Mouse (Mus musculus) kidney, adult 8-10 months (tissue): Measurements from ENCODE around the gene Rcl1.
A peak's percentile ranks its signal among the peaks of the same experiment; 100 is the strongest.

Experiments
- DNase-seq, 2 experiments: peaks; one replicate each; pipeline ENCODE4 v3.0.0; 2022

Gene Rcl1

GRCm38 (mm10) chr19:29100874-29101542 lies at the start of gene Rcl1:
Gene Rcl1 (plus strand): TSS chr19:29101375.
- DNase-seq, result peak; percentile 94 to 95

- DNase-seq, result no peak
Observed at GRCm38 (mm10) chr19:29052786-29053185, 48.4 kb upstream of the Rcl1 start.

DNA sequence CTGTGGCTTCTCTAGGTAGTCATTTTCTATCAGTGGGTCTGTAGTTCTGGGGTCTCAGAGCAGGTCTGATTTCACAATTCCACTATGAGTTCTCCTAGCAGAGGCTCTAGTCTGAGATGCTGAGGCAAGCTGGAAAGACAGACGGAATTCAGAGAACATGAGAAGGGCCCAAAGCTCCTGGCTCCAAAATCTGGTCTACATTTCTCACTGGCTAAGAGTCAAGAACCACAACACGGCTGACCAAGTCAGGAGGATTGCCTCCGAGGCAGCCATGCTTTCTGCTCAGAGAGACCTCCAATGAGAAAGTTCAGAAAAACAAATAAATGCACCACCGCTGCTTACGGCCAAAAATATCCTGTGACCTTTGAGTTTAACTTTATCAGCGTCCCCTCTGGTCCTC lies 46.6 kb upstream of the Rcl1 start:
- DNase-seq, result no peak

DNA sequence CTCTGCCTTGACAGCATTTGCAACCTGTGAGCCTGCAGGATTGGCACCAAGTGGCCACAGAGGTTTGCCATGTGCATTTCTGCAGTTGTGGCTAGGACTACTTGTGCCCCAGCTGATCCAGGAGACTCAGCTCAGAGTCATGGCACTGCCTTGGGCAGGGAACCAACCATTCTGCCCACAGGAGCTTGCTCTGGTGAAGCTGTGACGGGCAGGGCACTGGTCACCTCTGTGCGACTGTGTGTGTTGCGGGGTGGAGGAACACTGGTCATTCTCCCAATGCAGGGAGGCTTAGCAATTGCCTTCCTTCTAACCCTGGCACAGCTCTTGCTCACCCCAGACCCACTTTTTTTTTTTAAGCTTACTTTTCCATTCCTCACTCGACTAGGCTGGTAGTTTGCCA lies 45.7 kb upstream of the Rcl1 start:
- DNase-seq, result no peak

GRCm38 (mm10) chr19:29058741-29059140 lies 42.4 kb upstream of the Rcl1 start:
- DNase-seq, result no peak

- DNase-seq, result no peak
Observed at GRCm38 (mm10) chr19:29059688-29060087, 41.5 kb upstream of the Rcl1 start.

- DNase-seq, result no peak
Observed at GRCm38 (mm10) chr19:29060299-29060698, 40.9 kb upstream of the Rcl1 start.

DNA sequence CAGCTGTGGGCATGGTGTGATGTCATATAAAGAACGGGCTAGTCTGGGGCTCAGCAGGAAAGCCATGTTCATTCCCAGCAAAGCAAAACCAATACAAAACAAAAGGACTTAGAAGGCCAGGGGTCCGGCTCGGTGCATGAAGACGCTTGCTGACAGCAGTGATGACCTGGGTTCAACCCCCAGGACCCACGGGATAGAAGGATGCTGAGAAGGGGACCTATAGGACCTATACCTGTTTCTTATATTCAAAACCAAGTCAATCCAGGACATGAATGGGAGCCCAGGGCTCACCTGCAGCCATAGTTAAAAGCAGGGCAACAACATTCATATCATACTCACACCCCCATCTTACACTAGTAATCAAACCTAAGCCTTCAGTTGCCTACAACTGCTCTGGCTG lies 38.2 kb upstream of the Rcl1 start:
- DNase-seq, result no peak

GRCm38 (mm10) chr19:29063577-29064363 lies 37.4 kb upstream of the Rcl1 start:
- DNase-seq, result peak; percentile 93 to 96

GRCm38 (mm10) chr19:29064451-29065102 lies 36.6 kb upstream of the Rcl1 start:
- DNase-seq, result no peak

DNA sequence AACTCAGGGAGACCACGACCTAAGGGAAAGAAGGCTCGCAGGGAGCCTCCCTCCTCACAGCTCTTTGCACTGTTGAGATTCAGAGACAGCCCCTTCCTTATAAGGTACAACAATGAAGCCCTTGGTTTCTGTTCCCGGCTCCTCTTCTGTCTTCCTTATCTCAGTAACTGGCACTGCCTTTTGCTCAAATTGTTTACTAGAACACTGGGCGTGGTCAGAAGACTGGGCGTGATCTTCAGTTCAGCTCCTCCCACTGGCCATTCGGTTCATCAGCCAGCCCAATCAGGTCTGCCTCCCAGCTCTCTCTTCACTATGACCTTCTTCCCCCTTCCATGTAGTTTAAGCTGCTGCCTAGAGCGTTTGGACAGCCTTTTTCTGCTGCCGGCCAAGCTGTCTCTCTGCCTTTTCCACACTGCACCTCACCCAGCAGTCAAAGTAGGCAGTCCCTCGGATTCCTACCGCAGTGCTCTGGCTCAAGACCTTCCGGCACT lies 34.1 kb upstream of the Rcl1 start:
- DNase-seq, result peak; percentile 90 to 92

GRCm38 (mm10) chr19:29069195-29069594 lies 32.0 kb upstream of the Rcl1 start:
- no peak for DNase-seq

DNA sequence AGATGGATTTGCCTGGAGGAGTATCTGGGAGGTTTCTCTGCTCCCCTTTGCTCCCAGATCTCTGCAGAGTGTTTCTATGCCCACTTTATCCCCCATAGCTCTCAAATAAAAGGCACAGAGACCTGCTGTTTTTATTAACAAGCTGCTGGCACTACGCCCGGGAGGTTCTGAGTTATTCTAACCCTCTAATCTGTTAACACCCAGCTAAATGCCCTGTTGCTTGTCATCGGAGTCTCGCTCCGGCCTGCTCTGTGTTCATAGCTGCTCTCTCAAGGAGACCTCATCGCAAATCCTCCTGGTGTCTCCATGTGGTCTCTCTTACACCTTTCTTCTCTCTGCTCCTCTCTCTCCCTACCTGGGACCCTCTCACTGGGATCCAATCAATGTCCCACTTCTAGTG lies 26.4 kb upstream of the Rcl1 start:
- peak in 1 of 2 experiments; percentile 50 for DNase-seq

DNA sequence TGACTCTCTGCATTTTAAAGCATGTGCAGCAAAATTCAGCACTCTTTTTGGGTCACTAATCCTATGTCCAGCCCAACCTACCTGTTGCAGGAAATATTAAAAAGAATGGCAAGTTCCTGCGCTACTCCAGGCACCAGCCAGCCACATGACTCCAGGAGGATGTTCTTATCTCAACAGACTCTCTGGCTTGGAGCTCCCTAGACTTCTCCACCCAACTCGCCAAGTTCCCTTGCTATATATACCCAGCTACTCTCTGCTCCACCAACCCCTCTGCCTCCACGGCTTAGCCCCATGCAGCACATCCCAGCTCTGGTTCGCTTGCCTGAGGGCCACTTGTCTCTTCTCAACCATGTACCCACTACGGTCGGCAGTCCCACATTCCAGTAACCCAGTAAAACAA lies 12.5 kb upstream of the Rcl1 start:
- DNase-seq, result no peak

- DNase-seq, result no peak
Observed at GRCm38 (mm10) chr19:29092194-29092593, 9.0 kb upstream of the Rcl1 start.

- no peak for DNase-seq
Observed at GRCm38 (mm10) chr19:29099106-29099505, 2.1 kb upstream of the Rcl1 start.

- DNase-seq, result no peak
Observed at GRCm38 (mm10) chr19:29099596-29099995, 1.6 kb upstream of the Rcl1 start.

DNA sequence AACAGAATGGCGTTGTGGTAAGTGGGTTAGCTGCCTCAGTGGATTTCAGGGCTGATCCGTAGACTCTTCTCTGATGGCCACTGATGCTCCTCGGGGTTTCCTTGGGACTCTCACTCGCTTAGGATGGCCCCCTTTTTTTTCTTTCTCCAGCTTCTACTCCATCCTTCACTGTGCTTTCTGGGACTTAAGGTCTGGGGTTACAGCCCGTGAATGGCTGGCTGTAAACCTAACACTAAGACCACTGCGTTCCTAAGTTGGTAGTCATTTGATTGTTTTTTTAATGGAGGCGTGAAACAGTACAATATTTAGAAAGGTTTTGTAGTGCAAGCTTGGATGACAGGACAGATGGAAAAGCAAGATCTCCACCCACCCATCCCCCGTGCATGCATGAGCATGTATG lies 914 bp upstream of the Rcl1 start:
- no peak for DNase-seq

DNA sequence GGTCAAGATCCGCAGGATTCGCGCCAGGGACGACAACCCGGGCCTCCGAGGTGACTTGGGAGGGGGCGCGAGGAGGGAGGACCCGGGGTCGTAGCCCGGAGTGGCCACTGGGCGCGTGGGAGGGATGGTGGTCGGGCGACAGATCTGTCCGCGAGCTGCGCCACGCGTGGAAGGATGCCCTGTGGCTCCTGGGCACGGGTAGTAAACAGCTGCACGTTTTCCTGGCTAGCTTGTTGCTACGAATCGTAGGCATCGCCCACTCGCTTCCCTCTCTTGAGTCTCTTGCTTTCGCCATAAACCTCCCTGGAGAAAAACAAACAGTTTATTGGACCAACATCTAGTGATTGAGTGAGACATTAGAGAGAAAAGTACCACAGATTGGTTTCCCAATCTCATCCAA lies 416 bp downstream of the Rcl1 start:
- DNase-seq, result peak in 1 of 2 experiments; percentile 17

DNA sequence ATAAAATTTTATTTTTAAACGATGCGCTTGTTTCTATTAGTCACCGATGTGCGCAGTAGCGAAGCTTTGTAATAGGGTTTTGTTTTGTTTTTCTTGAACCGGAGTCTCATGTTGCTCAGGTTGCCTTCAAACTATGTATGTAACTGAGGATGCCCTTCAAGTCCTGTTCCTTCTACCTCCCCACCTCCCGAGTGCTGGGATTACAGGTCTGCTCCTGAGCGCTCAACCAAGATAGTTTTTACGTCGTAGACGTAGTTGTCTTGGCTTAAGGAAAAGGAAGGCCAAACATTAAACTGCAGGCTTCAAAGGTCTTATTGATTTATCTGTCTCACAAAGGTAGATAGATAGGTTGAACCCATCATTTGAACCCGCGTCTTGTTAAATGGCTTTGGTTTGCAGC lies 923 bp downstream of the Rcl1 start:
- no peak for DNase-seq

GRCm38 (mm10) chr19:29105816-29106215 lies 4.6 kb downstream of the Rcl1 start:
- DNase-seq, result no peak

GRCm38 (mm10) chr19:29106261-29106660 lies 5.1 kb downstream of the Rcl1 start:
- DNase-seq, result no peak

DNA sequence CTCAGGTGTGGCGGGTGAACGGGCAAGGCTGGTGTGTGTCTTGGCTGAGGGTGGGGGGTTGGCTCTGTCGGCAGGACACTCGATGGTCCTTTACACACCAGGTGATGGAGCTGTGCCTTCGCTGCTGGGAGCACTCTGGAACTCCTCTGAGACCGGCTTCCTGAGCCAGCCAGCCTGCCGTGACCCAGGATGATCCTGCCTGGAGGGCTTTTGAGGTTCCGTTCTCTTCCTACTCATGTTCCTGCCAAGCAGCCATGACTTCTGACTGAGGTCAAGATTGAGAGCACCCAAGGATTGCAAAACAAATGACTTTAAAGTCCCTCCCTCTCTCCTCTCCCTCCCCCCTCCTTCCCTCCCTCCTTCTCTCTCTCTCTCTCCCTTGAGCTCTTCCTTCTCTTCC lies 11.5 kb downstream of the Rcl1 start:
- DNase-seq, result peak; percentile 77 to 89
